Mouse (Mus musculus): ENCODE data around the gene Gcgr.

Gcgr gene

DNA sequence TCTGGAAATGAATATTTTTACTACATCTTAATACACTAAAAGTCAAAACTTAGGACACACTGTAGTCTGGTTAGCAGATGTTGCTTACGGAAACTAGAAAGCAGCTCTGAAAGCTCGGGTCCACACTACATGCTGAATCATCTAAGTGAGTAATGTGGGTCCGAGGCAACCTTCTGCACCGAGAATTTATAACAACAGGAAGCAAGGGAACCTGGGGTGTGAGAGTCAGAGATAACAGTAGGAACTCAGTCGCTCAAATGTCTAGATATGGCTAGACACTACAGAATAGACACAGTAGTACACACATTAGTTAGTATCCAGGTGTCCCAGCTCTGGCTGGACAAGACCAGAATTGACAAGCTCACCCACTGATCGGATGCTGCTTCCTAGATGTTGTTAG lies 58.0 kb downstream of the Gcgr start:
- DNase-seq (ENCODE audit: low spot score in 2 of 2), result no peak
